Mouse (Mus musculus) frontal cortex, adult (tissue): ENCODE measurements at regions not wholly inside any gene's neighbourhood (a gene's known extent, or its start where the extent isn't known, plus 50 kb on each side); places are given as distances from the start of the nearest gene placed in this dataset.

Experiments used
- ATAC-seq: cut with Nextera tagmentation; 2 replicates; pipeline ENCODE4 v1.9.2; 2017; ENCODE audit warnings: mild to moderate bottlenecking, moderate library complexity, mixed read lengths; ENCODE audit not compliant: low TSS enrichment

- no peak for ATAC-seq
Measured at GRCm38 (mm10) chr6:78115079-78115478, 135.6 kb upstream of the Ctnna2 start.

DNA sequence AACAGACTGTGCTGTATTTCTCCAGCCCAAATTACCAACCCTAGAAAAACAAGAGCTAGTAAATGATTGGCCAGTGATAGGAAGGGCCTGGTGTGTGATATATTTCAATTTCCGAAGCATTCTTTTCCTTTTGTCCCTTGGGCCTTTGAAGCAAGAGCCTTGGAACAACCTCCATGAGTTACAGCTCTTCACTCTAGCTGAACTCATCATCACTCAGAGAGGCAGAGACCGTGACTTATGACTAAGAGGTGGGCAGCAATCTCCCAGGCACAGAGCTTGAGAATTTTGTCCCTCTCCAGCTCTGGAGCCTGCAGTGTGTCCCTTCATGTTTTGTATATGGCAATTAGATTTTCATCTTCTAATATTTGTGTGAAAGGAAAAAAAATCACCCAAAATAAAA, 103.0 kb upstream of the Ctnna2 start:
- ATAC-seq: no peak

GRCm38 (mm10) chr6:78078919-78079318, 99.4 kb upstream of the Ctnna2 start:
- ATAC-seq: peak; percentile 79

DNA sequence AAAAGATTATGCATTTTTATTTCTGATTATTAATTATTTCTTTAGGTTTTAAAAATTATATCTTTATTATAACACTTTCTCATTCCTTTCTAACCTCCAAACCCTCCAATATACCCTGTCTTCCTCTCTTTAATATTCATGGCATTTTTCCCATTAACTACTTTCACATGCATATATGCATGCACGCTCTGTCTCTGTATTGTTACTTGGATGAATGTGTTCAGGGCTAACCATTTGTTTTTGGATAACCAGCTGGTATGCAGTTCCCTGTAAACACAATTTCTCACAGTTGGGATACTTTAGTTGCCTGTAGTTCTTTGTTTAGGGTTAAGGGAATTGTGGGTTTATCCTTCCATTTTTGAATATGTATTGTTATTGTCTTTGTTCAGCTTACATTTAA, 86.8 kb upstream of the Ctnna2 start:
- ATAC-seq: no peak

GRCm38 (mm10) chr6:78065737-78066136, 86.2 kb upstream of the Ctnna2 start:
- ATAC-seq: no peak
